Mouse (Mus musculus) CH12.LX (cell line): ENCODE results near the gene Rab25. TPM values are rescaled to one million over a fixed set of nuclear protein-coding genes. Genes with fewer than 3 reads are reported as not detected.
A peak's percentile ranks its signal among the peaks of the same experiment; 100 is the strongest.

Source experiments
- DNase-seq: peaks from one replicate; pipeline ENCODE4 v3.0.0-alpha.2; 2013; ENCODE audit errors: extremely low read depth
- H3K27ac ChIP-seq: 2 replicates; pipeline ENCODE4 v1.5.1; 2012; ENCODE audit warnings: low read depth, mild to moderate bottlenecking, control low read depth, moderate library complexity; ENCODE audit not compliant: insufficient read depth
- H3K27me3 ChIP-seq: replicated peaks from 2 replicates; pipeline ENCODE3; 2012; ENCODE audit warnings: inconsistent platforms
- H3K36me3 ChIP-seq, 2 experiments: replicated peaks in 1 of 2; 2 replicates each; pipeline versions ENCODE3 to v1.6.1; 2012; ENCODE audit warnings: inconsistent platforms in 1 of 2, low read length in 1 of 2, mild to moderate bottlenecking in 1 of 2, mixed read lengths in 1 of 2, moderate library complexity in 1 of 2; ENCODE audit not compliant: control insufficient read depth in 1 of 2, insufficient read depth in 1 of 2
- H3K4me1 ChIP-seq, 2 experiments: 2 replicates each; pipeline ENCODE4 v1.6.1; 2012; ENCODE audit warnings: inconsistent platforms in 1 of 2, moderate library complexity in 1 of 2; ENCODE audit not compliant: insufficient read depth in 2 of 2, control insufficient read depth in 1 of 2
- H3K4me2 ChIP-seq: 2 replicates; pipeline ENCODE4 v1.6.1; 2012; ENCODE audit warnings: low read depth, mild to moderate bottlenecking, control low read depth; ENCODE audit not compliant: poor library complexity, insufficient read depth, severe bottlenecking
- H3K4me3 ChIP-seq, 3 experiments: fragments of 150-350 bp in 1 of 3; sonication (generic) in 1 of 3; replicated peaks in 1 of 3; 2 replicates each; pipeline versions ENCODE3 to v1.5.1; 2011 to 2012; ENCODE audit warnings: low read depth in 2 of 3, low read length in 2 of 3, mild to moderate bottlenecking in 2 of 3, moderate library complexity in 2 of 3, control low read depth in 1 of 3, improper control_type of control experiment in 1 of 3, inconsistent platforms in 1 of 3, mixed read lengths in 1 of 3; ENCODE audit not compliant: poor library complexity in 1 of 3
- H3K79me2 ChIP-seq: replicated peaks from 2 replicates; pipeline ENCODE4 v1.6.1; 2012; ENCODE audit warnings: mild to moderate bottlenecking, moderate library complexity; ENCODE audit not compliant: control insufficient read depth, poor library complexity, insufficient read depth, severe bottlenecking; ENCODE audit errors: extremely low read depth
- H3K9ac ChIP-seq: 2 replicates; pipeline ENCODE4 v1.6.1; 2012; ENCODE audit warnings: low read depth, mild to moderate bottlenecking, control low read depth, moderate library complexity; ENCODE audit not compliant: insufficient read depth
- H3K9me3 ChIP-seq: replicated peaks from 2 replicates; pipeline ENCODE3; 2012; ENCODE audit warnings: low read length, inconsistent platforms, mixed read lengths
- BHLHE40 ChIP-seq: IDR thresholded peaks from 2 replicates; pipeline ENCODE4 v1.6.1; 2011; ENCODE audit warnings: mild to moderate bottlenecking, low read depth, low read length, improper control_type of control experiment
- CHD1 ChIP-seq: IDR thresholded peaks from 2 replicates; pipeline ENCODE4 v1.6.1; 2012; ENCODE audit warnings: low read depth, low read length, improper control_type of control experiment, inconsistent platforms
- CHD2 ChIP-seq: IDR thresholded peaks from 2 replicates; pipeline ENCODE4 v1.6.1; 2011; ENCODE audit warnings: low read length, improper control_type of control experiment
- CTCF ChIP-seq, 2 experiments: IDR thresholded peaks in 1 of 2; conservative IDR thresholded peaks in 1 of 2; 2 replicates each; pipeline ENCODE4 v1.5.1; 2011 to 2012; ENCODE audit warnings: low read depth in 2 of 2, low read length in 2 of 2, improper control_type of control experiment in 1 of 2, inconsistent platforms in 1 of 2, mild to moderate bottlenecking in 1 of 2, moderate library complexity in 1 of 2
- E2F4 ChIP-seq: IDR thresholded peaks from 2 replicates; pipeline ENCODE4 v1.6.1; 2011; ENCODE audit warnings: low read depth, low read length, improper control_type of control experiment; ENCODE audit not compliant: insufficient replicate concordance
- ELF1 ChIP-seq: IDR thresholded peaks from 2 replicates; pipeline ENCODE4 v1.6.1; 2014; ENCODE audit warnings: low read depth, mild to moderate bottlenecking, inconsistent platforms, low read length, improper control_type of control experiment
- EP300 ChIP-seq: IDR thresholded peaks from 2 replicates; pipeline ENCODE4 v1.6.1; 2011; ENCODE audit warnings: low read length, improper control_type of control experiment
- ETS1 ChIP-seq: conservative IDR thresholded peaks from 2 replicates; pipeline ENCODE4 v1.6.1; 2012; ENCODE audit warnings: low read depth, mild to moderate bottlenecking, inconsistent platforms, low read length, improper control_type of control experiment, moderate library complexity
- GABPA ChIP-seq: IDR thresholded peaks from 2 replicates; pipeline ENCODE4 v1.6.1; 2012; ENCODE audit warnings: low read depth, low read length, improper control_type of control experiment, inconsistent platforms; ENCODE audit not compliant: insufficient replicate concordance
- HCFC1 ChIP-seq: IDR thresholded peaks from 2 replicates; pipeline ENCODE4 v1.6.1; 2012; ENCODE audit warnings: low read depth, mild to moderate bottlenecking, inconsistent platforms, low read length, improper control_type of control experiment
- IRF4 ChIP-seq: IDR thresholded peaks from 2 replicates; pipeline ENCODE4 v1.6.1; 2014; ENCODE audit warnings: low read depth, mild to moderate bottlenecking, inconsistent platforms, low read length, improper control_type of control experiment
- JUN ChIP-seq: IDR thresholded peaks from 2 replicates; pipeline ENCODE4 v1.6.1; 2011; ENCODE audit warnings: low read depth, mild to moderate bottlenecking, low read length, improper control_type of control experiment, moderate library complexity; ENCODE audit not compliant: insufficient read depth
- JUND ChIP-seq: conservative IDR thresholded peaks from 2 replicates; pipeline ENCODE4 v1.6.1; 2011; ENCODE audit warnings: low read depth, low read length, improper control_type of control experiment
- KAT2A ChIP-seq: IDR thresholded peaks from 2 replicates; pipeline ENCODE4 v1.6.1; 2012; ENCODE audit warnings: low read length, improper control_type of control experiment, inconsistent platforms; ENCODE audit not compliant: insufficient replicate concordance
- MAFK ChIP-seq: IDR thresholded peaks from 2 replicates; pipeline ENCODE4 v1.6.1; 2011; ENCODE audit warnings: low read length, improper control_type of control experiment; ENCODE audit not compliant: insufficient replicate concordance
- MAX ChIP-seq: IDR thresholded peaks from 2 replicates; pipeline ENCODE4 v1.6.1; 2011; ENCODE audit warnings: low read length, improper control_type of control experiment
- MAZ ChIP-seq: IDR thresholded peaks from 2 replicates; pipeline ENCODE4 v1.6.1; 2012; ENCODE audit warnings: low read depth, mild to moderate bottlenecking, inconsistent platforms, low read length, improper control_type of control experiment, moderate library complexity
- MEF2A ChIP-seq: IDR thresholded peaks from 2 replicates; pipeline ENCODE4 v1.6.1; 2014; ENCODE audit warnings: low read depth, mild to moderate bottlenecking, inconsistent platforms, low read length, improper control_type of control experiment, borderline replicate concordance
- MXI1 ChIP-seq: IDR thresholded peaks from 2 replicates; pipeline ENCODE4 v1.6.1; 2011; ENCODE audit warnings: mild to moderate bottlenecking, low read depth, low read length, improper control_type of control experiment
- MYC ChIP-seq: IDR thresholded peaks from 2 replicates; pipeline ENCODE4 v1.6.1; 2011; ENCODE audit warnings: low read depth, mild to moderate bottlenecking, improper control_type of control experiment, low read length
- NELFE ChIP-seq: IDR thresholded peaks from 2 replicates; pipeline ENCODE4 v1.6.1; 2011; ENCODE audit warnings: low read depth, low read length, improper control_type of control experiment
- NRF1 ChIP-seq: IDR thresholded peaks from 2 replicates; pipeline ENCODE4 v1.6.1; 2014; ENCODE audit warnings: low read depth, mild to moderate bottlenecking, inconsistent platforms, low read length, improper control_type of control experiment, moderate library complexity
- PAX5 ChIP-seq: IDR thresholded peaks from 2 replicates; pipeline ENCODE4 v1.6.1; 2012; ENCODE audit warnings: low read length, inconsistent platforms, mixed read lengths
- POLR2A ChIP-seq: IDR thresholded peaks from 2 replicates; pipeline ENCODE4 v1.6.1; 2011; ENCODE audit warnings: low read depth, mild to moderate bottlenecking, improper control_type of control experiment, low read length
- POLR2AphosphoS2 ChIP-seq: IDR thresholded peaks from 2 replicates; pipeline ENCODE4 v1.6.1; 2011; ENCODE audit warnings: low read depth, low read length, improper control_type of control experiment
- RAD21 ChIP-seq: IDR thresholded peaks from 2 replicates; pipeline ENCODE4 v1.6.1; 2011; ENCODE audit warnings: low read depth, mild to moderate bottlenecking, low read length, improper control_type of control experiment, moderate library complexity
- RCOR1 ChIP-seq: conservative IDR thresholded peaks from 2 replicates; pipeline ENCODE4 v1.6.1; 2012; ENCODE audit warnings: low read depth, mild to moderate bottlenecking, inconsistent platforms, low read length, improper control_type of control experiment
- SIN3A ChIP-seq: IDR thresholded peaks from 2 replicates; pipeline ENCODE4 v1.6.1; 2012; ENCODE audit warnings: low read length, improper control_type of control experiment, inconsistent platforms
- SMC3 ChIP-seq: IDR thresholded peaks from 2 replicates; pipeline ENCODE4 v1.6.1; 2011; ENCODE audit warnings: low read depth, low read length, improper control_type of control experiment
- TBP ChIP-seq: conservative IDR thresholded peaks from 2 replicates; pipeline ENCODE4 v1.6.1; 2011; ENCODE audit warnings: low read depth, low read length, improper control_type of control experiment
- TCF12 ChIP-seq: IDR thresholded peaks from 2 replicates; pipeline ENCODE4 v1.6.1; 2014; ENCODE audit warnings: low read depth, mild to moderate bottlenecking, inconsistent platforms, low read length, improper control_type of control experiment
- UBTF ChIP-seq: IDR thresholded peaks from 2 replicates; pipeline ENCODE4 v1.6.1; 2012; ENCODE audit warnings: low read depth, mild to moderate bottlenecking, inconsistent platforms, low read length, improper control_type of control experiment, moderate library complexity
- USF1 ChIP-seq: IDR thresholded peaks from 2 replicates; pipeline ENCODE4 v1.6.1; 2014; ENCODE audit warnings: low read depth, mild to moderate bottlenecking, inconsistent platforms, low read length, improper control_type of control experiment
- USF2 ChIP-seq: conservative IDR thresholded peaks from 2 replicates; pipeline ENCODE4 v1.6.1; 2011; ENCODE audit warnings: low read depth, low read length, improper control_type of control experiment
- ZC3H11A ChIP-seq: IDR thresholded peaks from 2 replicates; pipeline ENCODE4 v1.6.1; 2012; ENCODE audit warnings: low read depth, mild to moderate bottlenecking, inconsistent platforms, low read length, improper control_type of control experiment
- ZKSCAN1 ChIP-seq: IDR thresholded peaks from 2 replicates; pipeline ENCODE4 v1.6.1; 2012; ENCODE audit warnings: low read depth, inconsistent platforms, low read length, improper control_type of control experiment, borderline replicate concordance
- ZMIZ1 ChIP-seq: IDR thresholded peaks from 2 replicates; pipeline ENCODE4 v1.6.1; 2012; ENCODE audit warnings: low read depth, mild to moderate bottlenecking, inconsistent platforms, low read length, improper control_type of control experiment
- ZNF384 ChIP-seq: IDR thresholded peaks from 2 replicates; pipeline ENCODE4 v1.6.1; 2012; ENCODE audit warnings: low read depth, low read length, improper control_type of control experiment, inconsistent platforms
- dilution Hi-C: fragments of 300-500 bp; cut with MboI; formaldehyde crosslinking; loops from 2 replicates; pipeline ENCODE4 v1.14.3; 2020; ENCODE audit warnings: low sequenced_read_pairs; ENCODE audit not compliant: extremely low pct_unique_long_range_greater_than_20kb, extremely low pct_ligation_motif_present
- in situ Hi-C: fragments of 300-500 bp; cut with MboI; formaldehyde crosslinking; loops from 3 replicates; pipeline ENCODE4 v1.14.3; 2019; ENCODE audit warnings: low sequenced_read_pairs, low pct_ligation_motif_present, low pct_unique_long_range_greater_than_20kb, mixed read lengths
- polyA plus RNA-seq: library from polyadenylated mRNA; unstranded; fragments of >175 nt; gene quantifications from 2 replicates; pipeline ENCODE4 v1.2.1, GENCODE M21; 2012; ENCODE audit warnings: low read depth; ENCODE audit not compliant: insufficient read length
- total RNA-seq, 2 experiments: library from RNA; depleted of rRNA; stranded (reverse); fragments of 300-350 nt in 1 of 2; fragments of >200 nt in 1 of 2; gene quantifications; 2 replicates each; pipeline ENCODE4 v1.2.3; 2012 to 2014

Rab25 gene
- total and polyA plus RNA-seq, 3 experiments, result 0.79 to 4.1 (median 1.8) TPM

GRCm38 (mm10) chr3:88553525-88553879 is 5.4 kb upstream of the Rab25 start, which contains the start of gene Ubqln4:
Gene Ubqln4, plus strand, starts transcription at chr3:88553758.
- Histone ChIP-seq H3K4me1 (peaks cover 7 to 28% of the 10 kb centered on the region in 2 experiments; a peak in 3 of 4 replicates), H3K9me3 (no peaks in the 10 kb centered on the region), H3K79me2 (peaks cover 14% of the 10 kb centered on the region), H3K4me2 (peak within 1 kb of the TSS; percentile 82), H3K36me3 (peaks cover 23 to 47% of the 10 kb centered on the region in 2 experiments), H3K4me3 (peak within 1 kb of the TSS; percentile 92 to 97 (median 93)), H3K27ac (peak within 1 kb of the TSS; percentile 70), H3K9ac (peak within 1 kb of the TSS; percentile 91), H3K27me3 (no peaks in the 10 kb centered on the region)
- peak; percentile 78 for DNase-seq
- in situ Hi-C loops, result loop anchor here (10.0 kb wide), 1 partner anchor 201 kb away; no protein-coding TSS in a partner anchor
- dilution Hi-C loops, result no loop called here
- no peak for TF ChIP-seq ZKSCAN1
- TF ChIP-seq TCF12, result peak; percentile 81
- TF ChIP-seq BHLHE40, result no peak
- TF ChIP-seq HCFC1, result no peak
- TF ChIP-seq MAX, result no peak
- no peak; the same call in none of the 2 replicates for TF ChIP-seq RAD21
- no peak for TF ChIP-seq ZC3H11A
- no peak for TF ChIP-seq JUND
- TF ChIP-seq CHD1, result no peak
- TF ChIP-seq IRF4, result 0 out of 2 replicates have a peak, but pooled peaks have one; percentile 33
- peak; percentile 69; the same call in 1 of the 2 replicates for TF ChIP-seq MAZ
- TF ChIP-seq MXI1, result no peak; the same call in 1 of the 2 replicates
- no peak for TF ChIP-seq SIN3A
- peak; percentile 8; the same call in 1 of the 2 replicates for TF ChIP-seq SMC3
- peak; percentile 45; the same call in 1 of the 2 replicates for TF ChIP-seq ELF1
- peak; percentile 32; the same call in 1 of the 2 replicates for TF ChIP-seq MEF2A
- TF ChIP-seq ZNF384, result no peak
- no peak for TF ChIP-seq MAFK
- no peak for TF ChIP-seq RCOR1
- peak; percentile 73 for TF ChIP-seq NELFE
- 0 out of 2 replicates have a peak, but pooled peaks have one; percentile 27 for TF ChIP-seq KAT2A
- no peak for TF ChIP-seq ETS1
- TF ChIP-seq TBP, result no peak
- TF ChIP-seq JUN, result no peak
- TF ChIP-seq POLR2AphosphoS2, result no peak
- peak; percentile 73 for TF ChIP-seq ZMIZ1
- peak; percentile 71 for TF ChIP-seq NRF1
- TF ChIP-seq USF2, result no peak
- no peak for TF ChIP-seq E2F4
- no peak for TF ChIP-seq MYC
- TF ChIP-seq GABPA, result no peak
- TF ChIP-seq UBTF, result peak; percentile 60
- no peak; the same call in 1 of the 2 replicates for TF ChIP-seq USF1
- TF ChIP-seq CTCF (conservative IDR thresholded peaks at IDR 0.05 in 1 of 2, IDR thresholded peaks at IDR 0.05 in 1 of 2; ENCODE audit: low read depth in 2 of 2, low read length in 2 of 2), result peak in 1 of 2 experiments; percentile 73; a peak in 2 of 4 replicates
- peak; percentile 83 for TF ChIP-seq POLR2A
- TF ChIP-seq EP300, result no peak
- no peak for TF ChIP-seq PAX5
- TF ChIP-seq CHD2, result no peak
